ENCODE assay signal across 16 mouse cellular contexts in the genomic region with DNA sequence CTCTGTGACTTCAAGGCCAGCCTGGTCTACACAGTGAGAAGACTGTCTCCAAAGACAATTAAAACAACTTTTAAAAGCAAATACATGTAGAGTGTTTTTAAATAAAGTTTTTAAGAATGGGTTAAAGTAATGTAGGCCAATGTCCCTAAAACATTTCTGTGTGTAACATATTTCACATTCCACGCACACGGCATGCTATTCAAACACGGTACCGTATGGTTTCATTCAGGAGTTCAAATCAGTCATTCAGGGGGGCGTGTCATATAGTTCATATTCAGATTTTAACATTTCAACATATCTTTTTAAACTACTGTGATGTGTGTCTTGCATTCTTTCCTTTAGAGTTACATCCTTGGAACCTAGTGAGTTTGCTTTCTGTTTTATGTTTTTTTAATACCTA.
"Had no signal": no experiment of that assay in that cellular context is flagged by ENCODE, and none has a peak within 500 bp of the region (broad histone marks: within the 10 kb centered on the region; RNA-seq: fewer than 3 reads in every experiment).

No protein-coding gene starts in this region.

- H3K4me3 ChIP-seq: kidney, embryonic 15.5 days; midbrain, embryonic 10.5 days; neural tube, embryonic 13.5 days had no signal

- H3K27me3 ChIP-seq: kidney, embryonic 15.5 days; neural tube, embryonic 13.5 days had no signal

- ATAC-seq: midbrain, embryonic 16.5 days had no signal

- H3K9me3 ChIP-seq: kidney, embryonic 15.5 days; midbrain, embryonic 10.5 days; neural tube, embryonic 13.5 days had no signal

- DNase-seq: kidney, adult 18-20 months; kidney, postnatal 14 days; layer of hippocampus, adult 9-11 months; layer of hippocampus, postnatal 36 days; liver; lung, adult 18-20 months; lung, postnatal 4 days; right cerebral cortex, postnatal 4 days; spleen, adult 18-20 months; thymus, adult 18-20 months; thymus, postnatal 14 days had no signal

- H3K9ac ChIP-seq: kidney, embryonic 15.5 days; liver, embryonic 14.5 days; neural tube, embryonic 13.5 days had no signal

- H3K27ac ChIP-seq: liver, embryonic 14.5 days; midbrain, embryonic 10.5 days; neural tube, embryonic 13.5 days had no signal

- H3K4me2 ChIP-seq: neural tube, embryonic 13.5 days had no signal

- H3K36me3 ChIP-seq: kidney, embryonic 15.5 days; midbrain, embryonic 10.5 days; neural tube, embryonic 13.5 days had no signal
